Mouse (Mus musculus) adrenal gland, adult 18-20 months (tissue): ENCODE data around the gene Dcst1. TPM values are rescaled to one million over a fixed set of nuclear protein-coding genes. Genes with fewer than 3 reads are reported as not detected.

ENCODE experiments used
- DNase-seq, 2 experiments: peaks; one replicate each; pipeline ENCODE4 v3.0.0; 2021 to 2022; ENCODE audit warnings: low spot score in 2 of 2
- total RNA-seq, 2 experiments: library from RNA; stranded (reverse); gene quantifications; 1 replicate in 1 of 2; 2 replicates in 1 of 2; pipeline ENCODE4 v1.2.3; 2021

Gene Dcst1
- total RNA-seq, 2 experiments from 2014 or later, result 0.46 to 1.4 TPM

DNA sequence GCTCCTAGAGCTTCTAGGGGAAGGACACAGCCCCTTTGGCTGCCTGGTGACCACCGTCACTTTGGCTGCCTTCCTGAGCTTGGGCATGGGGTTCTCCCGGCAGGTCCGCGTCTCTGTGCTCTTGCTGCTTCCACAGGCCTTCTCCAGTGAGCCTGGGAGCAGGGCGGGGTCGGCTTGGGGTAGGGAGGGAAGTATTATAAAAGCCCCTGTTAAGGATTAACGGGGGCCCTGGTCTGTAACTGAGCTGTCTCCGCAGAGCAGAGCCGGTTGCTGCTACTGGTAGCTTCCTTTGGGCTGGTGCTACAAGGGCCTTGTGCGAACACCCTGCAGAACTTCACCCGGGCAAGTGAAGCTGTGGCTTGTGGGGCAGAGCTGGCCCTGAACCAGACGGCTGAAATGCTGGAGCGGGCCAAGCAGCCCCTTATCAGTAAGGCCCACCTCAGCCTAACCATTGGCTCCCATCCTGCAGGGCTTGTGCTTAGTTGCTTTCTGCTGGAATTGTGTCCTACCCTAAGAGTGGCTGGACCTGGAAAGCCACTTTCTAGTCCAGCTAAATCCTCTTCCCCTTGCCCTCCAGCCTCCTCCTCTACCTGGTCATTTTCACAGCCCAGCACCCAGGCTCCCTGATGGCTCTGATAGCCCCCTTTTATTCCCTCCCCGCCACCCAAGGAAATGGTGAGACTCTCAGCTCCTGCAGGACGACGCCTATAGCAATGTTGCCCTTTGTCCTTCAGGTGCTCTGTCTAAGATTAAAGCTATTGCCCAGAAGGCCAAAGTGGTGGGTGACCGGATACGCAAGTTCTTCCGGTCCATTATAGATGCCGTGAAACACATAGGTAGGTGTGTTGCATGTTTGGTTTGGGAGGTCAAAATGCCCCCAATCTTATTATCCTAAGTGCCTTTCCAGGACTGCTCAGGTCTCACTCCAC lies 697 bp upstream of the Dcst1 start:
- DNase-seq, result no peak

- DNase-seq, result no peak
Measured at GRCm38 (mm10) chr3:89364631-89365030, 422 bp downstream of the Dcst1 start.

DNA sequence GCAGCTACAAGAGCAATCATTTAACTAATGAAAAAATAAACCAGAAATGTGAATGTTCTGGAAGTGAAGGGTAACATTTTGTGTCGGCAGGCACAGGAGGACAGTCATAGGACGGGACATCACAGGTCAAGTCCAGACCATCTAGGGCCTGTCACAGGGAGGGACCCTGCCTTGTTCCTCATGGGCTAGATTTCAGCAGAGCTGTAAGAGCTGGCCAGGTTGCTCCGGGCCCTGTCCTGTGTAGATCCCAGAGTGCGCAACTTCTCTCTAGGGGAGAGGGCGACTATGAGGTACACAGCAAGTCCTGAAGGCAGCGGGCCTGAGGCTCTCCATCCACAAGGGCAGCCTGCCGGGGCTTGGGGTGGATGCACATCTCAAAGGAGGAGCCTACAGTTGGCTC lies 3.4 kb downstream of the Dcst1 start, which contains the start of gene Dcst2:
Gene Dcst2 (plus strand): TSS at position 301 of the 400 bp plus-strand sequence.
- no peak for DNase-seq

DNA sequence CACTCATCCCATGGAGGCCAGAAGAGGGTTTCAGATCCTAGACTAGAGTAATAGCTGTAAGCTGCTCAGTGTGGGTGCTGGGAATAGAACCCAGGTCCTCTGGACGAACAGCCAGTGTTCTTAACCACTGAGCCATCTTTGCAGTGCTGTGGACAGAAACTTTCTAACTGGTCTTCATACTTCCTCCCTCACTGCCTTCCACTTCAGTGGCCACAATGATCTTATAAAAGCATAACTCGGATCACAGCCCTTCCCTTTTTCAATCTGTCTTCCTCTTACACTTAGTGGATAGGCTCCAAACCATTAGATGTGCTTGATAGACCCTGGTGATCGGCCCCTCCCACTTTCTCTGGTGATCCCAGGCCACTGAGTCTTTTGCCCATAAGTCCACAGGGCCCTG lies 4.8 kb downstream of the Dcst1 start:
- no peak for DNase-seq

DNA sequence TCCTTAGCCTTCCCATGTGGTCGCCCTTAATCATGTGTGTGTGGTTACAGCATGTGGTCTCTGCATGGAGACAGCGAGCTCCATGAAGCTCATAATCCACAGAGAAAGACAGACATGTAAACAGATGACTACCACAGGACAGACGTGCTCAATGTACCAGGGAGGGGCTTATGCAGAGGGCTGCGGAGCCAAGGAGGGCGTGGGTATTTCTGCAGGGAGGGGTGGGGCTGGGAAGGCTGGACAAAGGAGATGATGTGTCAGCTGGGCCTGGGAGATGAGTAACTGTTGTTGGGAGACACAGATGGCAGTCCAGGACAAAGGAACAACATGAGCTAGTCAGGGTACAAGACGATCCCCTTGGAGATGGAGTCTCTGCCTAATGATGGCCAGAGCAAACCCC lies 5.4 kb downstream of the Dcst1 start:
- no peak for DNase-seq

DNA sequence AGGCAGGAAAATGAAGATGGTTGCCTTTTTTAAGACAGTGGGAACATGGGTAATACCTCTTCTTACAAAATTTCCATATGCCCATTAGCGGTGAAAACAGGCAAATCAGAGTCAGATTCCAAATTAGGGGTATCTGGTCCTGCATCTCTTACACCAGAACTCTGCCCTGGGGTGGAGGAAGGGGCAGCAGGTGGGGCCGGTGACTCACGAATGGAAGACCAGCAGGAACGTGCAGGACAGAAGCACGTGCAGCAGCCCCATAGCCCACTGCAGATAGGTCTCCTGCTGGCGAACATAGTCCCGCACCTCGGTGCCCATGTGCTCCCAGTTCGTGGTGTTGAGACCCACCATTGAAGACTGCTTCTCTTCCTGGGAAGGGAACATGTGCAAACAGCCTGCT lies 9.0 kb downstream of the Dcst1 start:
- no peak for DNase-seq

DNA sequence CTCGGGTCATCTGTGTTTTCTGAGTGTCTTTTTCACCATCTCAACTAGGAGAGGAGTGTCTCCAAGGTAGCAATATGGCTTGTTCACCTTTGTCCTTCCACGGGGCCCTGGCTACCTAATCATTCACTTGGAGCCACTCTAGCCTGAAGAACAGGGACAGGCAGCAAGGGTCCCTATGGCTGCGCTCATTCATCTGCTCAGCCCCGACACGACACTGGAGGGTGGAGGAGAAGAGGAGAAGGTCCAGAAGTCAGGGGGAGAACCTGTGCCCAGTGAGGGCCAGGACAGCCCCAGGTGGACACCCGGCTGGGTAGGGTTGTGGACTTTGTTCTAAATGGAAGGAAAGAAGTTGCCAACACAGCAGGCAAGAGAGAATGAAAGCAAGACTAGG lies 9.5 kb downstream of the Dcst1 start:
- no peak for DNase-seq

DNA sequence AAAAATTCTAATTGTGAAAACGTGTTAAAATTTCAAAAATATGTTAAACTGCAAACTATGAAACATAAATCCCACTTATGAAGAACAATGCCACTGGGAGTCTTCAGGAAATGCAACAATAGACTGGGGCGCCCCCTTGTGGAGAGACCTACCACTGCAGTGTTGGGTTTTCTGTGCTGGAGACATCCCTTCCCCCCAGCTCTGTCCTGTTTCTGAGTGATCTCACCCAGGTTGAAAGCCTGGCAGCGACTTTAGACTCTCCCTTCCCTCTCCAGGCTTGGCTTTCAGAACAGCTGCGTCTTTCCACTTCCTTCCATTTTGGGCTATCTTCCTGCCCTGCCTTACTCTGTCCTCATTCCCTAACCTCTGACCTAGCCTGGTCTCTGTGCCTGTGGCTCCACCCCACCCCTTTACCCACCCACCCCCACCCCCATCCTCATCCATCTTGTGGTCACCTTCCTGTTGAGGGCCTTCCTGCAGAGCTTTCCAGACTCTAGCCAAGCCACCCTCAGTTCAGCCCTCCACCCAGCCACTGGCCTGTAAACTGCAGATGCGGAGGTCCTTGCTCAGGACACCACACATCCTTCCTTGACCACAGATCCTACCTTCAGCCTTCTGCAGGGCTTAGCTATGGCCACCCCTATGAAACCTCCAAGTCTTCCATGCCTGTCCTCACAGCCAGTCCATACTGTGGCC lies 10.1 kb downstream of the Dcst1 start:
- peak; percentile 90 to 94 for DNase-seq

DNA sequence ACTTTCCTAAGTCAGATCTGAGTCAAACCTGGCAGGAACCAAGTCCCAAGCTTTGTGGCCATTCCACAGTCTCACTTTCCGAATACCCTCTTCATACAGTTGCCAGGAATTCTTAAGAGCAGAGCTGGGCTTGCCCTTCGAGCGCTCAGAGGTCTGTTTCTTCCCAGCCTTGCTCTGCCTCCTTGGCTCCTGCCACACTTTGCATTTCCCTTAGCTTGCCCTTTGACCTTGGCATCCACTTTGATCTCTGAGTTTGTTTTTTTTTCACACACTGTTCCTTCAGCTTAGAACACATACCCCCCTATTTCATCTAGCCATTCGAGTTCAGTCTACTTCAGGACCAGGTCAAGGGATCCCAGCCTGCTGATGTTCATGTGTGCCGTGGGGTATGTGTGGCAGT lies 13.8 kb downstream of the Dcst1 start:
- DNase-seq, result no peak

- DNase-seq, result peak; percentile 90 to 92
Measured at GRCm38 (mm10) chr3:89349869-89350501, 15.1 kb downstream of the Dcst1 start, which contains the start of gene Adam15. TSS of gene Adam15 (minus strand) at chr3:89349996.

DNA sequence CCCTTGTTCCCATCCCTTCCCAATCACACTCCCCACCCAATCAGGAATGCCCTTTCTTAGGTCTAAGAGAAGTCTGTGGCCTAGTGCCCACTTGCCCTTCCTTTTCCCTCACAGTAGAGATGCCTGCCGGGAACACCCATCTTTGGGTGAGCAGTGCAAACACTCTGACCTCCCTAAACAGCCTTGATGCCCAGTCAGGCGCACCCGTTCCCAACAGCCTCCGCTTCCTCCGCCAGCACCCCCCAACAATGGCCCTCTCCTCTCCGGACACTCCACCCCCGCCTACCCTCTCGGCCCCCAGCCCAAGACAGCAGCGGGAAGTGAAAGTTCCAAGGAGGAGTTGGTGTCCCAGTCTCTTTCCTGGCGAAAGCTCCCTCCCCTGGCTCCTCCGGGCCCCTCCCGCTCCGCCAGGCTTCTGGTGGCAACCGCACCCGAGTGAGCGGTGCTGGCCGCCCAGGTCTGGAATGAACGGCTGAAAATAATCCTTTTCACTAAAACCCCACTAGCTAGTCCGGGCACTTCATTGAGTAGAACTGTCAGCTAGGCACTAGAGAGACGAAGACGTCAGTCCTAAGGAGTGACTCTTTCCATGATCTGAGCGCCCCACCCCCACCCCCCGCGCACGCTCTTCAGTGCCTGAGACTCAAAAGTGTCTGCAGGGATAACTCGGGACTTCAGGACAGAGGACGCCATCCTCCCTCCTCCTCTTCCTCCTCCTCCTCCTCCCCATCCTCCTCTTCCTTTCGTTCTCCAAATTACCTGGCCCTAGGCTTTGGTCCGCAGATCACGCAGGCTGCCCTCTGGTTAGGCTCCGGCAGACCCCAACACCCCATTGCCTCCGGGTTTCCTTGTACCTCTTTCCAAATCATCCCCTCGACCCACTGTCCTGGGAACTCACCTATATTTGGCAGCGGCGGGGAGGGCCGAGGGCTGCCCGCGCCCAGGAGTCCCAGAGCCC lies 15.9 kb downstream of the Dcst1 start:
- DNase-seq, result peak; percentile 50 to 59

DNA sequence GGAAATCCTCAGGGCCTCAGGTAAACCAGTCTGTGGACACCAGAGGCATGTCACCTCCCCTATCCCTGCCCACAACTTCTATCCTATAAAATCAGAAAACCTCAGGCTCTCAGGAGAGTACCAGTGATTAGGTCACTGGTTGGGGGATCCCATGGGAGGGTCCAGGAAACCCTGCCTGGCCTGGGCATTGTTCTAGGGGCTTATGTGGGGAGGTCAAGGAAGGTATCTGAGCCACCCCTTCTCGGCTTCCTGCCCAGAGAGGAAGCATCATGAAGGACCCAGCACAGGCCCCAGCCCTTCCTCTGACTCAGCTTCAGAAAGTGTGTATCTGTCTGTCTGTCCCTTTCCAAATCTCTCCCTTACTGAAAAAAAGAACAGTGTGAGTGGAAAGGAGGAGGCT lies 17.1 kb downstream of the Dcst1 start:
- no peak for DNase-seq

- no peak for DNase-seq
Measured at GRCm38 (mm10) chr3:89346815-89347540, 18.1 kb downstream of the Dcst1 start.

GRCm38 (mm10) chr3:89343279-89343678 lies 21.8 kb downstream of the Dcst1 start:
- no peak for DNase-seq

DNA sequence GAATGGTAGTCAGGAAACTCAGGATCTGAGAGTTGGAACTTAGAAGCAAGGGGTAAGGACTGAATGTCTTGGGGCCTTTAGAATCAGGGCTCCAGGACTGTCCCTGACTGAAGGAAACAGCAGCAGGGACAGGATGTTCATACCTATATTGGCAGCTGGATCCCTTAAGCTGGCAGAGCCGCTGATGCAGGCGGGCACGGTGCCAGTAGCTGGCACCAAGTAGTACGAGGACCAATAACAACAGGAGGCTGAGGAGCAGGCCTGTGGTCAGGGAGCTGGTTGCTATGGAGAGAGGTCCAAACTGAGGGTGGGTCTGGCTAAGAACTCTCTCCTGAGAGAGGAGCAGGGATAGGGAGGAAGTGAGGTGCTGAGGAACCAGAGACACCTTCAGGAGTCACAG lies 23.3 kb downstream of the Dcst1 start:
- no peak for DNase-seq

DNA sequence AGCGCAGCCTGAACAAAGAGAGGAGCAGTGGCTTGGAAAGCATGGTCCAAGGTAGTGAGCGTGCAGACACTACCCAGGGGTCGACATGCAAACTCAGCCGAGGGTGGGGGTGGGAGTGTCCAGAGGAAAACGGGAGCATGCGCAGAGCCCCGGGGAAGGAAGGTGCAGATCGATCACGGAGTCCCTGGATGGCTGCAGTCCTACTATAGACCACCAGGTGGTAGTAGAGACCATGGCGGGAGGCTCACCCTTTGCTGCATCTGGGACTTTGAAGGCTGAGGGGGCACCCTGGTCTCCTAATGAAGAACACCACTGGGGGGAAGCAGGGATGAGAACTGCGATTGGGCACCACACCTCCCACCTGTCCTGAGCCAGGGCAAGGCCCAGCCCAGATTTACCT lies 24.6 kb downstream of the Dcst1 start:
- peak; percentile 77 to 79 for DNase-seq

GRCm38 (mm10) chr3:89339416-89339815 lies 25.6 kb downstream of the Dcst1 start:
- peak; percentile 65 to 69 for DNase-seq

DNA sequence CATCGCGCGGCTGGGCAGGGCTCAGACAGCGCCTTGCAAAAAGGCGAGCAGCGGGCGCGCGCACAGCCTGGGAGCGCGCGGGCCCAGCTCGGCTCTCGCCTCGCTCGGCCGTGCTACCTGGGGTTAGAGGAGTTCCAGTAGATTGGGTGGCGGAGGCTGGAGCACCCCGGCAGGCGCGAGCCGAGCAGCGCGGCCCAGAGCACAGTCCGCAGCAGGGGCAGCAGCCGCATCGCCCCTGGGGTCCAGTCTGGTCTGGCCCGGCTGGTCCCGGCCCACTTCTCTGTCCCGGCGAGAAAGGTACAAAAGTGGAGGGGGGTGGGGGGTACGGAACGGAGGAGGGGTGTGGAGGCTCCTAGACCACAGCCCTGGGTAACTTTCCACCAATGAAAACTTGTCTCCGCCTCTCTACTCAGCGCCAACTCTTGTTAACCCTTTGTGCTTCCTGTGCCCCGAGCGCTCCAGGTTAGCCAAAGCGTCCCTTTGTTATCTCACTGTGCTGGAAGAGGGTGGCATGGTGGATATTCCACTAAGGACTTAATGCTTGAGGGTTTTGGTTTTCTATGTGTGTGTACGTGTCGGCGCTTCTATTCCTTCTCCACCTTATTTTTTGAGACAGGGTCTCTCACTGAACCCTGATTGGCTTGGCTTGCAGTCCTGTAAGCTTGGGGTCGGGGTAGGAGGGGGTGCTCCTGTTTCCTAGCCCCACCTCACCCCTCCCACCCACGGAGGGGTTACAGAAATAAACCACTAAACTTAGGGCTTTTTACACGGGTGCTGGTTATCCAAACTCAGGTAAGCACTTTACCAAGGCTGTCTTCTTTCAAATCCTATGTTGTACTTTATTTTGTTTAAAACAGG lies 27.1 kb downstream of the Dcst1 start, which contains the start of gene Efna4:
Gene Efna4 (minus strand): TSS at position 308 of the 858 bp plus-strand sequence.
- peak in 1 of 2 experiments; percentile 39 for DNase-seq
